Mouse (Mus musculus): Measurements from ENCODE around the gene Best2. TPM values are rescaled to one million over a fixed set of nuclear protein-coding genes. Genes with fewer than 3 reads are reported as not detected.

The Best2 gene
- polyA plus RNA-seq, 1 experiment from 2014 or later, result not detected

GRCm38 (mm10) chr8:85034764-85035163 is 20.4 kb upstream of the Best2 start:
- no peak for ATAC-seq (ENCODE audit: low FRiP score)
- Histone ChIP-seq H3K9ac (peak overlapping the region; percentile 79), H3K4me1 (replicated peaks) (peaks cover 32% of the 10 kb centered on the region), H3K4me3 (peak overlapping the region; percentile 82), H3K4me2 (peak overlapping the region; percentile 76), H3K9me3 (no peaks in the 10 kb centered on the region), H3K36me3 (peaks cover 34% of the 10 kb centered on the region), H3K27ac (no peak overlapping the region), H3K27me3 (no peaks in the 10 kb centered on the region)
- WGBS, result 7% methylated on average over 13 of the region's 13 CpGs

GRCm38 (mm10) chr8:85033867-85034266 is 19.5 kb upstream of the Best2 start:
- Histone ChIP-seq H3K27me3 (no peaks in the 10 kb centered on the region), H3K9me3 (no peaks in the 10 kb centered on the region), H3K27ac (no peak overlapping the region), H3K4me3 (no peak overlapping the region), H3K9ac (no peak overlapping the region), H3K36me3 (peaks cover 41% of the 10 kb centered on the region), H3K4me2 (no peak overlapping the region), H3K4me1 (replicated peaks) (peaks cover 29% of the 10 kb centered on the region)
- ATAC-seq (ENCODE audit: low FRiP score), result no peak
- 55% methylated on average over 1 of the region's 1 CpGs for whole genome bisulfite sequencing

- H3K27me3 ChIP-seq, result no peaks in the 10 kb centered on the region
- H3K4me1 ChIP-seq (replicated peaks), result peaks cover 31% of the 10 kb centered on the region
- WGBS, result 91% methylated on average over 4 of the region's 4 CpGs
- no peak overlapping the region for H3K9ac ChIP-seq
- no peaks in the 10 kb centered on the region for H3K9me3 ChIP-seq
- H3K36me3 ChIP-seq, result peaks cover 41% of the 10 kb centered on the region
- ATAC-seq (ENCODE audit: low FRiP score), result no peak
- no peak overlapping the region for H3K27ac ChIP-seq
- no peak overlapping the region for H3K4me3 ChIP-seq
- no peak overlapping the region for H3K4me2 ChIP-seq
Measured at GRCm38 (mm10) chr8:85032622-85033311, 18.4 kb upstream of the Best2 start.

DNA sequence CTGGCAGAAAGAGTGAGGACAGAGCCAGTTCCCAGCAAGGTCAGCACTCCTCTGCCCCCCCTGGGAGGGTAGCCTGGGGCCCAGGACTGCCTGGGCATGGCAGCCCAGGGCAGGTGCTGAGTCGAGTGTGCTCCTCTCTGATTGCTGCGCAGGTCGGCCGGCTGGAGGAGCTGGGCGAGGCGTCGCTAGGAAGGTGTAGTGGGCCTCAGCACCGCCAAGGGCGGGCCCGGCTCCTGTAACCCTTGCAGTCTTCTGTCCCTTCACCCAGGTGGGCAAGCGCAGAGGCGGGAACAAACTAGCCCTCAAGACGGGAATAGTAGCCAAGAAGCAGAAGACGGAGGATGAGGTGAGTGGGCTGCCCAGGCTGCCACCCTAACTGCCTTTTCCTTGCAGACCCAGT is 14.9 kb upstream of the Best2 start:
- peaks cover 33% of the 10 kb centered on the region for H3K4me1 ChIP-seq (replicated peaks)
- no peaks in the 10 kb centered on the region for H3K27me3 ChIP-seq
- peak overlapping the region; percentile 92 for H3K4me2 ChIP-seq
- WGBS, result 95% methylated on average over 14 of the region's 14 CpGs
- ATAC-seq (ENCODE audit: low FRiP score), result no peak
- peak overlapping the region; percentile 100 for H3K9ac ChIP-seq
- no peak overlapping the region for H3K27ac ChIP-seq
- H3K36me3 ChIP-seq, result peaks cover 41% of the 10 kb centered on the region
- no peaks in the 10 kb centered on the region for H3K9me3 ChIP-seq
- no peak overlapping the region; the same call in 1 of the 2 replicates for H3K4me3 ChIP-seq

- Histone ChIP-seq H3K9me3 (no peaks in the 10 kb centered on the region), H3K27ac (no peak overlapping the region), H3K9ac (peak overlapping the region; percentile 100), H3K4me1 (replicated peaks) (peaks cover 41% of the 10 kb centered on the region), H3K4me2 (peak overlapping the region; percentile 92), H3K36me3 (peaks cover 46% of the 10 kb centered on the region), H3K27me3 (no peaks in the 10 kb centered on the region), H3K4me3 (peak overlapping the region; percentile 87)
- no peak for ATAC-seq (ENCODE audit: low FRiP score)
- WGBS, result 19% methylated on average over 2 of the region's 2 CpGs
Measured at GRCm38 (mm10) chr8:85027922-85028321, 13.6 kb upstream of the Best2 start.

GRCm38 (mm10) chr8:85027516-85027855 is 13.2 kb upstream of the Best2 start:
- Histone ChIP-seq H3K9me3 (no peaks in the 10 kb centered on the region), H3K27ac (peak overlapping the region; percentile 93), H3K4me3 (peak overlapping the region; percentile 87), H3K4me2 (peak overlapping the region; percentile 92), H3K27me3 (no peaks in the 10 kb centered on the region), H3K4me1 (replicated peaks) (peaks cover 41% of the 10 kb centered on the region), H3K9ac (peak overlapping the region; percentile 100), H3K36me3 (peaks cover 47% of the 10 kb centered on the region)
- ATAC-seq (ENCODE audit: low FRiP score), result no peak
- WGBS, result 2% methylated on average over 13 of the region's 13 CpGs

DNA sequence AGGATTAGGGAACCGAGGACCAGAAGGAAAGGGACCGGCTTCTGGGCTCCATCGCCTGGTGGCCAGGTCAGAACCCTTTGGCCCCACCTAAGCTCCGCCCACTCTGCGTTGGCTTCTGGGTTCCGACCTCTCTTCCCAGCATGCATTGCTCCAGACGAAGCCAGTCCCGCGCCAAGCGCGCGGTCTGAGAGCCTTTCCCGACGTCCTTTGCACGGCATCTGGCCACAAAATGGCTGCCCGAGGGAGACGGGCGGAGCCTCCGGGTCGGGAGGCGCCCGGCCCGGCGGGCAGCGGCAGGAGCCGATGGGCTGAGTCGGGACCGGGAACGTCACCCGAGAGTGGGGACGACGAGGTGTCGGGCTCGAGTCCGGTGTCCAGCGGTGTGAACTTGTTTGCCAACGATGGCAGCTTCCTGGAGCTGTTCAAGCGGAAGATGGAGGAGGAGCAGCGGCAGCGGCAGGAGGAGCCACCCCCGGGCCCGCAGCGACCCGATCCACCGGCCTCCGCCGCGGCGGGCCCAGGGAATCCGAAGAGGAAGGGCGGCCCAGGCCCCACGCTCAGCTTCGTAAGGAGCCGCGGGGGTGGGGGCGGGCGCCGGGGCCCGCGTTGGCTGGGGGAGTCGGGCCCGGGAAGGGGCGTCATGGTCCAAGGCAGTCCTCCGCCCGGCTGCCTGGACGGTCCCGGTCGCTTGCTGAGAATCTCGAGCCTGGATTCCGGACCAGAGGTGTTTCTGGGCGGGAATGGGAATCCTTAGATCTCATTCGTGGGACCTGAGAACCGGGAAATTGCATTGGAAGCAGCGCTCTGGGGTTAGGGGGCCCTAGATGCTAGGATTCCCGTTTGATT is 12.6 kb upstream of the Best2 start, which contains the start of gene Trir:
Gene Trir, plus strand, starts transcription at position 154 of the 846 bp plus-strand sequence.
- H3K9ac ChIP-seq, result peak within 1 kb of the TSS; percentile 100
- 1% methylated on average over 72 of the region's 75 CpGs for WGBS

DNA sequence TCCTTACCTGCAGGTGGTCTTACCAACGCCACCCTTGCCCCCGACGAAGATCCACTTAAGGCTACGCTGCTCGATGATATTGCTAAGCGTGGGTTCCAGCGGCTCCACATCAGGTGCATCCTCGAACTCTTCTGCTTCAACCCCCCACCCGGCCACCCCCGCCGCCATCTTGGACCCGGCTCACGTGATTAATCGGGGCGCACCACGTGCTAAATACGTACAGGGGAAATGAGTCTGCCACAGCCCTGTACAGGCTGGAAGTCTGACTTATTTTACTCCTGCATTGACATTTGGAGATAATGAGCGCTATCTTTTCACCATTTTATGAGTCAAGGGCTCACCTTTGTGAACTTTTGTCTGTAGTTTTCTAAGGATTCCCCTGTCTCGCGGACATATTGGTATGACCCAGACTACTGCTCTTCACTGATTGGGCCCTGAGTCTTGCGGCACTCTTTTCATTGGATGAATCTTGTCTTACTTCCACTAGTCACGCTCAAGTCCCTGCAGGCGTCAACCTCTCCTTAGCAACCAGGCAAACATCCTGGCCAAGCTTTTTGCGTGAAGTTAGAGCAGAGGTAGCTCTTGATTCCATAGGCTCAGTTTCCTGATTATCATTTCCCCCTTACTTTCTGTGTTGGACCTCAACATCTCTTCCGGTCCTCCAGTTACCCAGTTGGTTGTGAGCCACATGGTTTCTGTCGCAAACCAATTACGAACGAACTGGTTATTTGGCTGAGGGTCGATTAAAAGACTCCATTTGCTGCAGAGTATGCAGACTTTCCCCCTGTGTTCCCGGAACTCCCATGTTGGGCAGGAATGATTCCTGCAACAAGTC is 11.0 kb upstream of the Best2 start, which contains the start of gene Asna1:
Gene Asna1, minus strand, starts transcription at position 184 of the 835 bp plus-strand sequence.
- 7% methylated on average over 30 of the region's 30 CpGs for WGBS
- peak; percentile 88 for ATAC-seq (ENCODE audit: low FRiP score)
- H3K9ac ChIP-seq, result peak within 1 kb of the TSS; percentile 86
- H3K4me1 ChIP-seq (replicated peaks), result peaks cover 41% of the 10 kb centered on the region
- peak within 1 kb of the TSS; percentile 93 for H3K27ac ChIP-seq
- peak within 1 kb of the TSS; percentile 92 for H3K4me2 ChIP-seq
- H3K27me3 ChIP-seq, result no peaks in the 10 kb centered on the region
- peaks cover 50% of the 10 kb centered on the region for H3K36me3 ChIP-seq
- H3K4me3 ChIP-seq, result peak within 1 kb of the TSS; percentile 91
- no peaks in the 10 kb centered on the region for H3K9me3 ChIP-seq

More for the DNA sequence above, 12.6 kb upstream of the Best2 start, which contains the start of gene Trir:
- Histone ChIP-seq H3K27ac (peak within 1 kb of the TSS; percentile 93), H3K36me3 (peaks cover 47% of the 10 kb centered on the region), H3K4me2 (peak within 1 kb of the TSS; percentile 92), H3K9me3 (no peaks in the 10 kb centered on the region), H3K27me3 (no peaks in the 10 kb centered on the region), H3K4me1 (replicated peaks) (peaks cover 41% of the 10 kb centered on the region), H3K4me3 (peak within 1 kb of the TSS; percentile 91)
- ATAC-seq (ENCODE audit: low FRiP score), result peak; percentile 74

GRCm38 (mm10) chr8:85023846-85024245 is 9.5 kb upstream of the Best2 start:
- peaks cover 51% of the 10 kb centered on the region for H3K36me3 ChIP-seq
- no peaks in the 10 kb centered on the region for H3K9me3 ChIP-seq
- H3K27me3 ChIP-seq, result no peaks in the 10 kb centered on the region
- no peak overlapping the region for H3K27ac ChIP-seq
- peak overlapping the region; percentile 91; the same call in 1 of the 2 replicates for H3K4me3 ChIP-seq
- no peak for ATAC-seq (ENCODE audit: low FRiP score)
- peak overlapping the region; percentile 86; the same call in 1 of the 2 replicates for H3K9ac ChIP-seq
- H3K4me2 ChIP-seq, result peak overlapping the region; percentile 92
- peaks cover 36% of the 10 kb centered on the region for H3K4me1 ChIP-seq (replicated peaks)
- 99% methylated on average over 3 of the region's 3 CpGs for WGBS

DNA sequence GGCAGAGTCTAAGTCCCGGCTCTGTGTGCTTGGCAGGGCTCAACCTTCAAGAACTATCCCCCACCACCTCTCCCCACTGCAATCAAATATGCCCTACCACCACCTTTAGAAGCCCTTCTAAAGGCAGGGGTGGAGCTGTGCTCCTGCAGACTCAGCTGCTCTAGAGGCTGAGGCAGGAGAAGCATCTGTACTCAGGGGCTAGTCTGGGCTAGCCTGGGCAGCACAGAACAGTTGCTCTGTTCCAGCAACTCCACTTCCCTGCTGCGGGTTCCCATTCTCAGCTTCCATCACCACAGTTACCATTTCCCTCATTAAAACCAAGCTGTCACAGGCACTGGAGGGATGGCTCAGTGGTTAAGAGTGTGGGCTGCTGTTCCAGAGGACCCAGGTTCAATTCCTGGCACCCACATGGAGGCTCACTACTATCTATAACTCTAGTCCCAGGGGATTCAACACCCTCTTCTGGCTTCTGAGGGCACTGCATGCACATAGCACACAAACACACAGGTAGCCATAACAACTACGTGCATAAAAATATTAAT is 7.3 kb upstream of the Best2 start:
- no peak for ATAC-seq (ENCODE audit: low FRiP score)
- 98% methylated on average over 3 of the region's 3 CpGs for WGBS
- Histone ChIP-seq H3K27ac (no peak overlapping the region), H3K9ac (no peak overlapping the region), H3K36me3 (peaks cover 70% of the 10 kb centered on the region), H3K4me2 (no peak overlapping the region), H3K4me3 (no peak overlapping the region), H3K4me1 (replicated peaks) (peaks cover 24% of the 10 kb centered on the region), H3K9me3 (no peaks in the 10 kb centered on the region), H3K27me3 (no peaks in the 10 kb centered on the region)

DNA sequence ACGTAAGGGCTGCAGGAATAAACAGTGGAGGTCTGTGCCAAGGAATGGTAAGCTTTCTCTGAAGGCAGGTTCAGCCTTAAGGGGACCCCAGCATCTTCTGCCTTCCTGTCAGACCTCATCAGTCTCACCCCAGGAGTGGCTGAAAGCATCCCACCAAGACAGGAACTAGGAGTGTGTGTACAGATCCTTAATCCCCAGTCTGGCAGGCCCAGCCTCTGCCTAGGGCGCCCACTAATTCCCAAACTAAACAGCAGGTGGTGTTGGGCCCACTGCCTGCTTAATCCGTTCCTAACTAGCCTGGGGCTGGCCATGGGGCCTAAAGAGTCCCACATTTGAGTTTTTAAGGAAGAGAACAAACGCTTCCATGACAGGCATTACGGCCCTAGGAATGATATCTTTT is 2.9 kb upstream of the Best2 start:
- no peak overlapping the region; the same call in 1 of the 2 replicates for H3K9ac ChIP-seq
- WGBS, result 50% methylated on average over 5 of the region's 5 CpGs
- H3K4me1 ChIP-seq (replicated peaks), result peaks cover 6% of the 10 kb centered on the region
- H3K36me3 ChIP-seq, result peaks cover 53% of the 10 kb centered on the region
- no peak overlapping the region for H3K4me2 ChIP-seq
- H3K4me3 ChIP-seq, result no peak overlapping the region
- no peak overlapping the region for H3K27ac ChIP-seq
- H3K9me3 ChIP-seq, result no peaks in the 10 kb centered on the region
- ATAC-seq (ENCODE audit: low FRiP score), result no peak
- H3K27me3 ChIP-seq, result peaks cover 29% of the 10 kb centered on the region

All from hindbrain, embryonic 13.5 days (tissue).